Mouse (Mus musculus) cerebellum, adult 2 months (tissue): ENCODE results near the gene Lzic.

Source experiments
- CTCF ChIP-seq: fragments of 200-500 bp; IDR thresholded peaks from 2 replicates; pipeline ENCODE4 v1.5.1; 2011; ENCODE audit warnings: low read depth, mild to moderate bottlenecking, control low read depth, low read length, moderate library complexity, borderline replicate concordance; ENCODE audit not compliant: insufficient read depth
- POLR2A ChIP-seq: fragments of 200-500 bp; IDR thresholded peaks from 2 replicates; pipeline ENCODE4 v1.6.1; 2011; ENCODE audit warnings: low read length, control low read depth, borderline replicate concordance; ENCODE audit not compliant: insufficient read depth

- no peak for TF ChIP-seq CTCF
- no peak for TF ChIP-seq POLR2A
Observed at GRCm38 (mm10) chr4:149444465-149444864, 40.6 kb upstream of the Lzic start.
